Mouse (Mus musculus) C2C12 (cell line): ENCODE measurements around the gene Olfr698. TPM values are rescaled to one million over a fixed set of nuclear protein-coding genes. Genes with fewer than 3 reads are reported as not detected.
"Not testable (repeated sequence)": the region's sequence is repeated elsewhere in the genome, so short reads cannot be mapped to it uniquely, and the experiment has no call there.

ENCODE experiments used
- H3K27me3 ChIP-seq: one replicate; pipeline ENCODE4 v1.6.1; 2011; ENCODE audit not compliant: control insufficient read depth, insufficient read depth, insufficient read length
- H3K36me3 ChIP-seq: one replicate; pipeline ENCODE4 v1.6.1; 2011; ENCODE audit not compliant: control insufficient read depth, insufficient read depth
- H3K4me3 ChIP-seq: one replicate; pipeline ENCODE4 v1.5.1; 2011; ENCODE audit warnings: mild to moderate bottlenecking, control low read depth; ENCODE audit not compliant: poor library complexity, insufficient read depth, severe bottlenecking
- H3K79me2 ChIP-seq: one replicate; pipeline ENCODE4 v1.6.1; 2011; ENCODE audit not compliant: control insufficient read depth, insufficient read depth
- H3K79me3 ChIP-seq: one replicate; pipeline ENCODE4 v1.6.1; 2011; ENCODE audit warnings: low read depth, control low read depth
- H3ac ChIP-seq: one replicate; pipeline ENCODE3; 2011; ENCODE audit warnings: low read depth; ENCODE audit not compliant: control insufficient read depth, insufficient read length
- CEBPB ChIP-seq: IDR thresholded peaks from one replicate; pipeline ENCODE4 v1.6.1; 2011; ENCODE audit warnings: low read depth, mild to moderate bottlenecking, control low read depth, moderate library complexity
- CTCF ChIP-seq: IDR thresholded peaks from one replicate; pipeline ENCODE4 v1.5.1; 2011; ENCODE audit not compliant: control insufficient read depth, insufficient read depth, insufficient read length
- FOSL1 ChIP-seq: IDR thresholded peaks from one replicate; pipeline ENCODE4 v1.8.0; 2011; ENCODE audit warnings: mild to moderate bottlenecking, low read length; ENCODE audit not compliant: poor library complexity, insufficient read depth, severe bottlenecking
- MAX ChIP-seq: IDR thresholded peaks from one replicate; pipeline ENCODE4 v1.6.1; 2011; ENCODE audit warnings: mild to moderate bottlenecking, control low read depth
- MYOD1 ChIP-seq: IDR thresholded peaks from one replicate; pipeline ENCODE4 v1.6.1; 2011; ENCODE audit warnings: low read depth; ENCODE audit not compliant: control insufficient read depth, insufficient read length
- MYOG ChIP-seq: IDR thresholded peaks from one replicate; pipeline ENCODE4 v1.6.1; 2011; ENCODE audit not compliant: control insufficient read depth, insufficient read length; ENCODE audit errors: extremely low read depth
- USF1 ChIP-seq: IDR thresholded peaks from one replicate; pipeline ENCODE4 v1.6.1; 2011; ENCODE audit warnings: low read depth, mild to moderate bottlenecking, control low read depth, moderate library complexity
- polyA plus RNA-seq: library from polyadenylated mRNA; unstranded; fragments of >200 nt; fragmentation: generic; extraction: Trizol; gene quantifications from one replicate; pipeline ENCODE4 v1.2.1, GENCODE M21; 2012; ENCODE audit warnings: missing spikeins

Gene Olfr698
- polyA plus RNA-seq, 1 experiment = not detected

GRCm38 (mm10) chr7:106742343-106742742 lies 12.9 kb downstream of the Olfr698 start, which contains the start of gene Olfr697:
Gene Olfr697 (minus strand): TSS chr7:106742443.
- no peak within 1 kb of the TSS for H3K4me3 ChIP-seq

GRCm38 (mm10) chr7:106737028-106737427 lies 18.2 kb downstream of the Olfr698 start:
- Histone ChIP-seq H3K79me2 (no peaks in the 10 kb centered on the region), H3K36me3 (no peaks in the 10 kb centered on the region), H3K4me3 (no peak overlapping the region), H3K27me3 (no peaks in the 10 kb centered on the region), H3K79me3 (no peaks in the 10 kb centered on the region), H3ac (no peak overlapping the region)
- TF ChIP-seq MYOD1 (no peak), MYOG (no peak), FOSL1 (no peak), CEBPB (no peak), MAX (no peak), CTCF (no peak), USF1 (no peak)

More at GRCm38 (mm10) chr7:106742343-106742742, 12.9 kb downstream of the Olfr698 start, which contains the start of gene Olfr697:
- Histone ChIP-seq H3K79me2 (no peaks in the 10 kb centered on the region), H3K79me3 (no peaks in the 10 kb centered on the region), H3ac (no peak within 1 kb of the TSS), H3K27me3 (no peaks in the 10 kb centered on the region), H3K36me3 (no peaks in the 10 kb centered on the region)
- TF ChIP-seq FOSL1 (no peak), MYOD1 (no peak), CEBPB (no peak), USF1 (no peak), MAX (no peak), MYOG (no peak), CTCF (no peak)

DNA sequence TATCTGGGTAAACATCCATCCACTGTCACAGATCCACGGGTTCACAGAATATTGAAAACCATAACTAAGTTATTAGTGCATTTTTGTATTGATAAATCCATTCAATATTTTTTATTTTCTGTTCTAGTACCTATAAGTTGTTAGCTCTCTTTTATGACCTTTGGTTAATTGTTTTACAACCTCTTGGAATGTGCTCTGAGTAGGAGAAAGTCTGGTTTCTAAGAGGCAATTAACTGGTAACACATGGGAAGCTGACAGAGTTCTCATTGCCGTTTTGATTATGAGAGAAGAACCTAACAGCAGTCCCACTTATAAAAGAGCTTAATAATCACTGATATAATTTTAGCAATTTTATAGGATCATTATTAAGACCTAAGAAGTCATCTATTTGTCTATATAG lies 21.5 kb downstream of the Olfr698 start:
- Histone ChIP-seq H3ac (no peak overlapping the region), H3K36me3 (no peaks in the 10 kb centered on the region), H3K27me3 (no peaks in the 10 kb centered on the region), H3K4me3 (no peak overlapping the region), H3K79me3 (no peaks in the 10 kb centered on the region), H3K79me2 (no peaks in the 10 kb centered on the region)
- TF ChIP-seq MAX = no peak
- no peak for TF ChIP-seq MYOD1
- no peak for TF ChIP-seq FOSL1
- TF ChIP-seq MYOG = no peak
- TF ChIP-seq CTCF = no peak
- no peak for TF ChIP-seq USF1
- TF ChIP-seq CEBPB = no peak

GRCm38 (mm10) chr7:106725654-106726053 lies 29.5 kb downstream of the Olfr698 start:
- H3K79me3 ChIP-seq, H3K4me3 ChIP-seq, H3K79me2 ChIP-seq, H3K36me3 ChIP-seq, H3ac ChIP-seq, H3K27me3 ChIP-seq: not testable (repeated sequence)

- Histone ChIP-seq H3K36me3 (no peaks in the 10 kb centered on the region), H3K4me3 (no peak within 1 kb of the TSS), H3ac (no peak within 1 kb of the TSS), H3K27me3 (no peaks in the 10 kb centered on the region), H3K79me2 (no peaks in the 10 kb centered on the region), H3K79me3 (no peaks in the 10 kb centered on the region)
- TF ChIP-seq MYOD1 (no peak), MYOG (no peak), USF1 (no peak), MAX (no peak), FOSL1 (no peak), CEBPB (no peak), CTCF (no peak)
Observed at GRCm38 (mm10) chr7:106716296-106716695, 38.9 kb downstream of the Olfr698 start, which contains the start of gene Olfr695. Gene Olfr695 (minus strand): TSS chr7:106716396.

DNA sequence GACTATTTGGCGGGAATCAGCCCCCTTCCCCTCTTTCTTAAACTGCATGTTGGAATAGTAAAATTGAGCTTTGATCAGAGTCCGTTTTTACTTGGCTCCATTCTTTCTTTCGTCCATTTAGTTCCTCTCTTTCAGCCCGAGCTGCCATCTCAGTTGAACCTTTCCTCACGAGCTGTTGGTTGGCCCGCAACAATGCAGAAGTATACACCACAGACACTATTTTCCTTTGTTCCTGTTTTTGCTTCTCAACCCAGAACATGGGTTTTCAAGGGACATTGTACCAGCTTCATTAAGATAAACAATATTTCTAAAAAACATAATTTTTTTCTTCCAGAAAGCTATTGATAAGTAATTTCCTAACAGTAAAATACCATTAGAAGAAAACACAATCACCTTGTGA lies 43.7 kb downstream of the Olfr698 start:
- Histone ChIP-seq H3K27me3 (no peaks in the 10 kb centered on the region), H3K79me2 (no peaks in the 10 kb centered on the region), H3K79me3 (no peaks in the 10 kb centered on the region), H3ac (no peak overlapping the region), H3K36me3 (no peaks in the 10 kb centered on the region), H3K4me3 (no peak overlapping the region)
- TF ChIP-seq MYOG (no peak), MYOD1 (no peak), USF1 (no peak), FOSL1 (no peak), MAX (no peak), CEBPB (no peak), CTCF (no peak)

DNA sequence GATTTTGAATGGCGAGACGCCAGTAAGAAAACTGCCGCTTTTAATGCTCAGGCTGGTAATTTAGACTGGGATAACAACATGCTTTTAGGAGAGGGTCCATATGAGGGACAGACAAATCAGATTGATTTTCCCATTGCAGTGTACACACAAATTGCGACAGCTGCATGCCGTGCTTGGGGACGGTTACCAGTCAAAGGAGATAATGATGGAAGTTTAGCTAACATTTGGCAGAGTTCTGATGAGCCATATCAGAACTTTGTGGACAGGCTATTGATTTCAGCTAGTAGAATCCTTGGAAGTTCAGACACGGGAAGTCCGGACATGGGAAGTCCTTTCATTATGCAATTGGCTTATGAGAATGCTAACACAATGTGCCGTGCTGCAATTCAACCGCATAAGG lies 47.5 kb downstream of the Olfr698 start:
- not testable (repeated sequence) for H3K79me3 ChIP-seq, H3K27me3 ChIP-seq, H3K79me2 ChIP-seq, H3K36me3 ChIP-seq, H3ac ChIP-seq, H3K4me3 ChIP-seq

Other genes with a start within 250 kb of the Olfr698 start
- gene Olfr693, start 74.8 kb downstream of the Olfr698 start, polyA plus RNA-seq = not detected
- not detected for gene Olfr694, start 63.6 kb downstream of the Olfr698 start, polyA plus RNA-seq
- not detected for gene Olfr695, start 39.0 kb downstream of the Olfr698 start, polyA plus RNA-seq
- not detected for gene Olfr697, start 13.0 kb downstream of the Olfr698 start, polyA plus RNA-seq
- not detected for gene Olfr699, start 37.8 kb upstream of the Olfr698 start, polyA plus RNA-seq
- gene Olfr700, start 53.4 kb upstream of the Olfr698 start, polyA plus RNA-seq = not detected
- gene Olfr701, start 58.7 kb upstream of the Olfr698 start, polyA plus RNA-seq = not detected
- gene Olfr702, start 78.5 kb upstream of the Olfr698 start, polyA plus RNA-seq = not detected
- not detected for gene Olfr703, start 88.0 kb upstream of the Olfr698 start, polyA plus RNA-seq
- gene Olfr704, start 107.8 kb upstream of the Olfr698 start, polyA plus RNA-seq = not detected
- gene Olfr705, start 121.5 kb upstream of the Olfr698 start, polyA plus RNA-seq = not detected
- not detected for gene Olfr706, start 132.8 kb upstream of the Olfr698 start, polyA plus RNA-seq
- gene Olfr707, start 145.8 kb upstream of the Olfr698 start, polyA plus RNA-seq = not detected
- gene Olfr1532-ps1, start 152.6 kb upstream of the Olfr698 start, polyA plus RNA-seq = not detected
- not detected for gene Olfr709-ps1, start 176.8 kb upstream of the Olfr698 start, polyA plus RNA-seq
- not detected for gene Olfr710, start 192.9 kb upstream of the Olfr698 start, polyA plus RNA-seq
- not detected for gene Olfr6, start 208.5 kb upstream of the Olfr698 start, polyA plus RNA-seq
- gene Olfr711, start 220.1 kb upstream of the Olfr698 start, polyA plus RNA-seq = not detected